Mouse (Mus musculus): ENCODE results near the gene Pink1. TPM values are rescaled to one million over a fixed set of nuclear protein-coding genes. Genes with fewer than 3 reads are reported as not detected.

Pink1 gene
- polyA plus RNA-seq, 1 experiment from 2014 or later = 44.1 TPM

- 55% methylated on average over 7 of the region's 7 CpGs for WGBS (ENCODE audit: missing documents)
- no peak overlapping the region for H3K27ac ChIP-seq
- H3K4me3 ChIP-seq (ENCODE audit: inconsistent target) = no peak overlapping the region
- no peaks in the 10 kb centered on the region for H3K36me3 ChIP-seq (ENCODE audit: inconsistent target)
- no peaks in the 10 kb centered on the region for H3K79me2 ChIP-seq (ENCODE audit: inconsistent target)
These were observed 37.4 kb downstream of the Pink1 start for GRCm38 (mm10) chr4:138288691-138289090.

- Histone ChIP-seq H3K27ac (no peak overlapping the region), H3K36me3 (ENCODE audit: inconsistent target) (no peaks in the 10 kb centered on the region), H3K4me3 (ENCODE audit: inconsistent target) (no peak overlapping the region), H3K79me2 (ENCODE audit: inconsistent target) (no peaks in the 10 kb centered on the region)
- WGBS (ENCODE audit: missing documents) = 85% methylated on average over 12 of the region's 12 CpGs
These were observed 39.7 kb downstream of the Pink1 start for GRCm38 (mm10) chr4:138286411-138286810.

- H3K4me3 ChIP-seq (ENCODE audit: inconsistent target) = no peak overlapping the region
- no peaks in the 10 kb centered on the region for H3K36me3 ChIP-seq (ENCODE audit: inconsistent target)
- no peak overlapping the region for H3K27ac ChIP-seq
- WGBS (ENCODE audit: missing documents) = 14% methylated on average over 4 of the region's 4 CpGs
- H3K79me2 ChIP-seq (ENCODE audit: inconsistent target) = no peaks in the 10 kb centered on the region
These were observed 43.3 kb downstream of the Pink1 start for GRCm38 (mm10) chr4:138282834-138283233.

- Histone ChIP-seq H3K79me2 (ENCODE audit: inconsistent target) (no peaks in the 10 kb centered on the region), H3K36me3 (ENCODE audit: inconsistent target) (no peaks in the 10 kb centered on the region), H3K27ac (no peak overlapping the region), H3K4me3 (ENCODE audit: inconsistent target) (no peak overlapping the region)
- 94% methylated on average over 7 of the region's 7 CpGs for WGBS (ENCODE audit: missing documents)
These were observed 47.8 kb downstream of the Pink1 start for GRCm38 (mm10) chr4:138278346-138278745.

GRCm38 (mm10) chr4:138272011-138272997 is 53.8 kb downstream of the Pink1 start:
- H3K36me3 ChIP-seq (ENCODE audit: inconsistent target) = no peaks in the 10 kb centered on the region
- H3K4me3 ChIP-seq (ENCODE audit: inconsistent target) = no peak overlapping the region
- no peak overlapping the region for H3K27ac ChIP-seq
- H3K79me2 ChIP-seq (ENCODE audit: inconsistent target) = no peaks in the 10 kb centered on the region
- WGBS (ENCODE audit: missing documents) = 92% methylated on average over 14 of the region's 14 CpGs

GRCm38 (mm10) chr4:138267869-138268268 is 58.2 kb downstream of the Pink1 start:
- H3K4me3 ChIP-seq (ENCODE audit: inconsistent target) = no peak overlapping the region
- no peak overlapping the region for H3K27ac ChIP-seq
- no peaks in the 10 kb centered on the region for H3K79me2 ChIP-seq (ENCODE audit: inconsistent target)
- H3K36me3 ChIP-seq (ENCODE audit: inconsistent target) = no peaks in the 10 kb centered on the region
- 94% methylated on average over 10 of the region's 10 CpGs for whole genome bisulfite sequencing (ENCODE audit: missing documents)

Other genes with a start within 250 kb of the Pink1 start
- gene Hp1bp3, start 110.0 kb downstream of the Pink1 start, polyA plus RNA-seq (2018) = 87.1 to 133 TPM (median 94.2 TPM) in 3 replicates
- gene Sh2d5, start 75.9 kb downstream of the Pink1 start, polyA plus RNA-seq (2018) = 0.06 to 0.09 TPM in 2 of 3 replicates, not detected in the other
- not detected in 3 replicates for gene Kif17, start 75.9 kb downstream of the Pink1 start, polyA plus RNA-seq (2018)
- gene Ddost, start 21.6 kb downstream of the Pink1 start, polyA plus RNA-seq (2018) = 99.5 to 135 TPM (median 111 TPM) in 3 replicates
- not detected in 3 replicates for gene Cda, start 41.7 kb upstream of the Pink1 start, polyA plus RNA-seq (2018)
- not detected in 3 replicates for gene Fam43b, start 70.2 kb upstream of the Pink1 start, polyA plus RNA-seq (2018)
- 10.2 to 12.2 TPM (median 11.8 TPM) in 3 replicates for gene Mul1, start 108.4 kb upstream of the Pink1 start, polyA plus RNA-seq (2018)
- gene Camk2n1, start 128.0 kb upstream of the Pink1 start, polyA plus RNA-seq (2018) = not detected in 3 replicates